Mouse (Mus musculus) NIH3T3 (cell line): ENCODE results near the gene Olfr849.

Source experiments
- DNase-seq: peaks from one replicate; pipeline ENCODE4 v3.0.0-alpha.2; 2012; ENCODE audit warnings: low read depth

Gene Olfr849

GRCm38 (mm10) chr9:19439966-19440365, at the start of gene Olfr849:
Gene Olfr849, plus strand, starts transcription at chr9:19440266.
- no peak for DNase-seq

GRCm38 (mm10) chr9:19478148-19478547, 38.1 kb downstream of the Olfr849 start, which contains the start of gene Olfr850:
Gene Olfr850, minus strand, starts transcription at chr9:19478248.
- no peak for DNase-seq

DNA sequence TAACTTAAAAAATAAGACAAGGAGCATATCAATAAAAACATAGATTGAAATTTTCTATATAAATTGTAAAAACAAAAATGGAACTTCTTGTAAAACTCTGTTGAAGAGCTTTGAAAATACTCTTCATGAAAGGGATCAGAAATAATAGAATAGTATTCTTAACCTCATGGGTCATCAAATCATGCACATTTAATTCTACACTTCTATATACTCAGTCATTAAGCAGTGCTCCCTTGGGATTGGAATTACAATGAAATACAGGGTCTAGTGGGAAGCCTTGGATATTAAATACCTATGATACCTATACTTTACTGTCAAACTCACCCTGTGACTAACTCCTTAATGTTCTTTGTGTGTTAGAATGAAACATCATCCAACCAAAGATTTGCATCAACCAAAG, 52.9 kb downstream of the Olfr849 start, which contains the start of gene Olfr851:
TSS of gene Olfr851 (plus strand) at position 301 of the 400 bp plus-strand sequence.
- no peak for DNase-seq
